Mouse (Mus musculus) MEL (cell line): Measurements from ENCODE around the gene Sik3. TPM values are rescaled to one million over a fixed set of nuclear protein-coding genes. Genes with fewer than 3 reads are reported as not detected.

ENCODE experiments used
- DNase-seq: peaks from one replicate; pipeline ENCODE4 v3.0.0; 2011; ENCODE audit warnings: low read depth, low spot score
- H3K27ac ChIP-seq: 2 replicates; pipeline ENCODE4 v1.5.1; 2012; ENCODE audit warnings: low read depth, mild to moderate bottlenecking, control low read depth, low read length, moderate library complexity; ENCODE audit not compliant: control insufficient read depth
- H3K27me3 ChIP-seq, 2 experiments: fragments of 150-350 bp in 1 of 2; sonication (generic) in 1 of 2; 2 replicates each; pipeline ENCODE4 v1.6.1; 2012; ENCODE audit warnings: low read length in 2 of 2, mild to moderate bottlenecking in 2 of 2, improper control_type of control experiment in 1 of 2, moderate library complexity in 1 of 2; ENCODE audit not compliant: insufficient read depth in 2 of 2, control insufficient read depth in 1 of 2
- H3K36me3 ChIP-seq, 2 experiments: 2 replicates each; pipeline ENCODE4 v1.6.1; 2012 to 2014; ENCODE audit warnings: low read length in 2 of 2, improper control_type of control experiment in 1 of 2, inconsistent platforms in 1 of 2, mild to moderate bottlenecking in 1 of 2; ENCODE audit not compliant: insufficient read depth in 2 of 2, control insufficient read depth in 1 of 2
- H3K4me1 ChIP-seq, 2 experiments: fragments of 150-350 bp in 1 of 2; sonication (generic) in 1 of 2; 2 replicates each; pipeline ENCODE4 v1.6.1; 2012; ENCODE audit warnings: low read length in 2 of 2, improper control_type of control experiment in 1 of 2, mild to moderate bottlenecking in 1 of 2; ENCODE audit not compliant: insufficient read depth in 2 of 2, control insufficient read depth in 1 of 2
- H3K4me3 ChIP-seq, 2 experiments: fragments of 150-350 bp in 1 of 2; sonication (generic) in 1 of 2; 2 replicates each; pipeline ENCODE4 v1.5.1; 2012; ENCODE audit warnings: low read depth in 2 of 2, low read length in 2 of 2, mild to moderate bottlenecking in 2 of 2, moderate library complexity in 2 of 2, control low read depth in 1 of 2, improper control_type of control experiment in 1 of 2; ENCODE audit not compliant: control insufficient read depth in 1 of 2, insufficient read depth in 1 of 2
- H3K79me2 ChIP-seq: 2 replicates; pipeline ENCODE4 v1.6.1; 2012; ENCODE audit warnings: mild to moderate bottlenecking, low read length, moderate library complexity; ENCODE audit not compliant: control insufficient read depth, poor library complexity, insufficient read depth
- H3K9ac ChIP-seq: 2 replicates; pipeline ENCODE4 v1.6.1; 2012; ENCODE audit warnings: low read depth, mild to moderate bottlenecking, control low read depth, low read length, moderate library complexity; ENCODE audit not compliant: control insufficient read depth, poor library complexity, severe bottlenecking
- H3K9me3 ChIP-seq: fragments of 150-350 bp; sonication (generic); replicated peaks from 2 replicates; pipeline ENCODE4 v1.6.1; 2012; ENCODE audit warnings: mild to moderate bottlenecking, low read length, improper control_type of control experiment, moderate library complexity; ENCODE audit not compliant: insufficient read depth
- E2F4 ChIP-seq: IDR thresholded peaks from 2 replicates; pipeline ENCODE4 v1.6.1; 2011; ENCODE audit warnings: low read depth, low read length, improper control_type of control experiment, borderline replicate concordance
- ETS1 ChIP-seq: IDR thresholded peaks from 2 replicates; pipeline ENCODE4 v1.6.1; 2012; ENCODE audit warnings: low read depth, mild to moderate bottlenecking, inconsistent platforms, low read length, improper control_type of control experiment, moderate library complexity
- JUND ChIP-seq: IDR thresholded peaks from 2 replicates; pipeline ENCODE4 v1.6.1; 2011; ENCODE audit warnings: low read depth, mild to moderate bottlenecking, improper control_type of control experiment, low read length
- MAFK ChIP-seq: IDR thresholded peaks from 2 replicates; pipeline ENCODE4 v1.6.1; 2011; ENCODE audit warnings: low read depth, mild to moderate bottlenecking, low read length, improper control_type of control experiment, borderline replicate concordance
- MXI1 ChIP-seq: IDR thresholded peaks from 2 replicates; pipeline ENCODE4 v1.6.1; 2011; ENCODE audit warnings: mild to moderate bottlenecking, low read depth, low read length, improper control_type of control experiment
- MYB ChIP-seq: IDR thresholded peaks from 2 replicates; pipeline ENCODE4 v1.6.1; 2011; ENCODE audit warnings: mild to moderate bottlenecking, low read depth, low read length, improper control_type of control experiment
- MYC ChIP-seq: IDR thresholded peaks from 2 replicates; pipeline ENCODE4 v1.6.1; 2011; ENCODE audit warnings: low read depth, mild to moderate bottlenecking, low read length, improper control_type of control experiment, moderate library complexity
- NELFE ChIP-seq: IDR thresholded peaks from 2 replicates; pipeline ENCODE4 v1.6.1; 2011; ENCODE audit warnings: low read depth, low read length, improper control_type of control experiment
- NRF1 ChIP-seq: IDR thresholded peaks from 2 replicates; pipeline ENCODE4 v1.6.1; 2014; ENCODE audit warnings: low read depth, mild to moderate bottlenecking, inconsistent platforms, low read length, improper control_type of control experiment, moderate library complexity; ENCODE audit not compliant: poor library complexity, insufficient read depth, severe bottlenecking
- RCOR1 ChIP-seq: IDR thresholded peaks from 2 replicates; pipeline ENCODE4 v1.6.1; 2012; ENCODE audit warnings: low read depth, mild to moderate bottlenecking, inconsistent platforms, low read length, improper control_type of control experiment
- SIN3A ChIP-seq: IDR thresholded peaks from 2 replicates; pipeline ENCODE4 v1.6.1; 2012; ENCODE audit warnings: low read length, improper control_type of control experiment, inconsistent platforms
- SMC3 ChIP-seq: IDR thresholded peaks from 2 replicates; pipeline ENCODE4 v1.6.1; 2011; ENCODE audit warnings: low read depth, low read length, improper control_type of control experiment
- TAL1 ChIP-seq: IDR thresholded peaks from 2 replicates; pipeline ENCODE4 v1.6.1; 2012; ENCODE audit warnings: mild to moderate bottlenecking, inconsistent platforms, low read length, moderate library complexity, mixed read lengths
- USF1 ChIP-seq: IDR thresholded peaks from 2 replicates; pipeline ENCODE4 v1.6.1; 2014; ENCODE audit warnings: low read depth, mild to moderate bottlenecking, inconsistent platforms, low read length, improper control_type of control experiment, moderate library complexity
- USF2 ChIP-seq, 2 experiments: IDR thresholded peaks; 2 replicates each; pipeline ENCODE4 v1.6.1; 2011 to 2012; ENCODE audit warnings: improper control_type of control experiment in 2 of 2, low read length in 2 of 2, borderline replicate concordance in 1 of 2, inconsistent platforms in 1 of 2, low read depth in 1 of 2, mild to moderate bottlenecking in 1 of 2; ENCODE audit not compliant: insufficient read depth in 1 of 2
- ZKSCAN1 ChIP-seq: IDR thresholded peaks from 2 replicates; pipeline ENCODE4 v1.6.1; 2012; ENCODE audit warnings: low read depth, mild to moderate bottlenecking, inconsistent platforms, low read length, improper control_type of control experiment, moderate library complexity
- ZNF384 ChIP-seq: IDR thresholded peaks from 2 replicates; pipeline ENCODE4 v1.6.1; 2012; ENCODE audit warnings: low read depth, mild to moderate bottlenecking, inconsistent platforms, low read length, improper control_type of control experiment
- polyA plus RNA-seq, 2 experiments: library from polyadenylated mRNA; stranded (reverse) in 1 of 2; unstranded in 1 of 2; fragments of >175 nt in 1 of 2; fragments of >200 nt in 1 of 2; gene quantifications; 2 replicates each; pipeline versions ENCODE4 v1.2.1 to v1.2.4; 2012; ENCODE audit warnings: low replicate concordance in 2 of 2, low read depth in 1 of 2; ENCODE audit not compliant: insufficient read length in 2 of 2, insufficient read depth in 1 of 2, missing spikeins in 1 of 2
- total RNA-seq: library from RNA; depleted of rRNA; stranded (reverse); fragments of 300-350 nt; gene quantifications from 2 replicates; pipeline ENCODE4 v1.2.3, GENCODE M21; 2012

Gene Sik3
- total and polyA plus RNA-seq, 3 experiments = 78.7 to 111 TPM; not detected in 1

- DNase-seq = no peak
- no peaks in the 10 kb centered on the region for H3K9me3 ChIP-seq
- no peaks in the 10 kb centered on the region for H3K79me2 ChIP-seq
- H3K9ac ChIP-seq = no peak overlapping the region
- no peaks in the 10 kb centered on the region for H3K27me3 ChIP-seq
- no peaks in the 10 kb centered on the region for H3K36me3 ChIP-seq
- TF ChIP-seq ZNF384 = no peak
- TF ChIP-seq, all 39 proteins: peak for 0
- no peaks in the 10 kb centered on the region for H3K4me1 ChIP-seq
- no peak overlapping the region for H3K27ac ChIP-seq
- H3K4me3 ChIP-seq = no peak overlapping the region
Measured at GRCm38 (mm10) chr9:46243122-46243521, 230.5 kb downstream of the Sik3 start.

GRCm38 (mm10) chr9:46243584-46243983 is 231.0 kb downstream of the Sik3 start:
- TF ChIP-seq USF1 (no peak), E2F4 (no peak), USF2 (IDR thresholded peaks at IDR 0.05; ENCODE audit: borderline replicate concordance in 1 of 2, insufficient read depth in 1 of 2, low read depth in 1 of 2, low read length in 2 of 2) (no peak), MXI1 (no peak), MAFK (no peak), NELFE (no peak), MYC (no peak), RCOR1 (no peak), ZKSCAN1 (no peak), JUND (no peak), SIN3A (no peak), NRF1 (no peak), ETS1 (no peak), TAL1 (no peak), MYB (no peak), SMC3 (no peak)
- H3K27me3 ChIP-seq = no peaks in the 10 kb centered on the region
- no peak overlapping the region for H3K9ac ChIP-seq
- no peaks in the 10 kb centered on the region for H3K9me3 ChIP-seq
- H3K4me1 ChIP-seq = no peaks in the 10 kb centered on the region
- no peak overlapping the region for H3K27ac ChIP-seq
- H3K36me3 ChIP-seq = no peaks in the 10 kb centered on the region
- H3K79me2 ChIP-seq = no peaks in the 10 kb centered on the region
- DNase-seq = no peak
- no peak overlapping the region for H3K4me3 ChIP-seq
